Mouse (Mus musculus) thymus, adult 2 months (tissue): ENCODE results near the gene Gas6. TPM values are rescaled to one million over a fixed set of nuclear protein-coding genes. Genes with fewer than 3 reads are reported as not detected.

ENCODE experiments used
- DNase-seq: peaks from one replicate; pipeline ENCODE4 v3.0.0; 2021
- H3K27ac ChIP-seq: fragments of 200-500 bp; 2 replicates; pipeline ENCODE4 v1.5.1; 2012; ENCODE audit warnings: low read length, control low read depth; ENCODE audit not compliant: control insufficient read depth, insufficient read depth
- H3K27me3 ChIP-seq: fragments of 200-500 bp; 2 replicates; pipeline ENCODE4 v1.6.1; 2012; ENCODE audit warnings: mild to moderate bottlenecking, low read length, moderate library complexity, mixed read lengths; ENCODE audit not compliant: control insufficient read depth, insufficient read depth
- H3K36me3 ChIP-seq: fragments of 200-500 bp; 2 replicates; pipeline ENCODE4 v1.6.1; 2012; ENCODE audit warnings: mild to moderate bottlenecking, low read length, moderate library complexity; ENCODE audit not compliant: control insufficient read depth, insufficient read depth
- H3K4me1 ChIP-seq: fragments of 200-500 bp; replicated peaks from 2 replicates; pipeline ENCODE4 v1.6.1; 2012; ENCODE audit warnings: low read length; ENCODE audit not compliant: control insufficient read depth, insufficient read depth
- H3K4me3 ChIP-seq: fragments of 200-500 bp; 2 replicates; pipeline ENCODE4 v1.5.1; 2012; ENCODE audit warnings: mild to moderate bottlenecking, low read length, control low read depth, moderate library complexity; ENCODE audit not compliant: control insufficient read depth, insufficient read depth
- CTCF ChIP-seq: fragments of 200-500 bp; IDR thresholded peaks from 2 replicates; pipeline ENCODE4 v1.5.1; 2012; ENCODE audit warnings: mild to moderate bottlenecking, control low read depth, low read length, moderate library complexity, borderline replicate concordance; ENCODE audit not compliant: control insufficient read depth, poor library complexity, insufficient read depth; ENCODE audit errors: extremely low read depth
- POLR2A ChIP-seq: fragments of 200-500 bp; IDR thresholded peaks from 2 replicates; pipeline ENCODE4 v1.6.1; 2012; ENCODE audit warnings: mild to moderate bottlenecking, low read length, control low read depth, moderate library complexity; ENCODE audit not compliant: control insufficient read depth, poor library complexity, insufficient read depth; ENCODE audit errors: extremely low read depth
- WGBS: fragments of 180-500 bp; shearing (Covaris S2); methylation state at CpG from one replicate; pipeline ENCODE4 v1.1.7; 2018; 5-methylcytosine and 5-hydroxymethylcytosine counted together
- polyA plus RNA-seq: library from polyadenylated mRNA; depleted of rRNA; stranded (reverse); fragments of >200 nt; gene quantifications from 2 replicates; pipeline ENCODE4 v1.2.3, GENCODE M21; 2012

Gas6 gene
- polyA plus RNA-seq, 1 experiment, result 163 TPM

DNA sequence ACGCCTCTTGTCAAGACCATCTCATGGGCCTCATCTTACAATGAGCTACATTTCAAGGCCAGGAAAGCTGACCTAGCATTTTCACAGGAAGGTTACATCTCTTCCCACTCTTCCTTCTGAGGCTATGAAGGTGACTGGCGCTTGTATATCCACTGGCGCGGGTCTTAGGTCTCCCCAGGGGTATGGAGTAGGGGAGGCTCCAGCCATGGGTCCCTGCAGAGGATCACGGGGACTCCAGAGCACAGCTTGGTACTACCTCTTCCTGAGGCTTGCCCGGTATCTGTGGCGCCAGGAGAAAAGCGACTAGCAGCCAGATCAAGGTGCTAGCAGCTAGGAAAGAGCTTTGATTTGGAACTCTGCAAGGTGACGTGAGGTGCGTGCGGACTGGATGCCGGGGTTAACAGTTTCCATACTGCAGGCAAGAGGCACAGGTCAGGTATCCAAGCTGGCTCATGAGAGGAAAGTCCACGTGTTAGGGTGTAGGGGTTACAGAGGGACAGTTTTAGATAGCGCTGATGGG, 2.7 kb downstream of the Gas6 start:
- H3K4me3 ChIP-seq, result no peak overlapping the region
- TF ChIP-seq CTCF (no peak), POLR2A (no peak)
- DNase-seq, result no peak
- no peaks in the 10 kb centered on the region for H3K36me3 ChIP-seq
- no peak overlapping the region for H3K27ac ChIP-seq
- peaks cover 3% of the 10 kb centered on the region; the same call in 1 of the 2 replicates for H3K4me1 ChIP-seq
- H3K27me3 ChIP-seq, result peaks cover 11% of the 10 kb centered on the region
- 89% methylated on average over 14 of the region's 14 CpGs for WGBS

DNA sequence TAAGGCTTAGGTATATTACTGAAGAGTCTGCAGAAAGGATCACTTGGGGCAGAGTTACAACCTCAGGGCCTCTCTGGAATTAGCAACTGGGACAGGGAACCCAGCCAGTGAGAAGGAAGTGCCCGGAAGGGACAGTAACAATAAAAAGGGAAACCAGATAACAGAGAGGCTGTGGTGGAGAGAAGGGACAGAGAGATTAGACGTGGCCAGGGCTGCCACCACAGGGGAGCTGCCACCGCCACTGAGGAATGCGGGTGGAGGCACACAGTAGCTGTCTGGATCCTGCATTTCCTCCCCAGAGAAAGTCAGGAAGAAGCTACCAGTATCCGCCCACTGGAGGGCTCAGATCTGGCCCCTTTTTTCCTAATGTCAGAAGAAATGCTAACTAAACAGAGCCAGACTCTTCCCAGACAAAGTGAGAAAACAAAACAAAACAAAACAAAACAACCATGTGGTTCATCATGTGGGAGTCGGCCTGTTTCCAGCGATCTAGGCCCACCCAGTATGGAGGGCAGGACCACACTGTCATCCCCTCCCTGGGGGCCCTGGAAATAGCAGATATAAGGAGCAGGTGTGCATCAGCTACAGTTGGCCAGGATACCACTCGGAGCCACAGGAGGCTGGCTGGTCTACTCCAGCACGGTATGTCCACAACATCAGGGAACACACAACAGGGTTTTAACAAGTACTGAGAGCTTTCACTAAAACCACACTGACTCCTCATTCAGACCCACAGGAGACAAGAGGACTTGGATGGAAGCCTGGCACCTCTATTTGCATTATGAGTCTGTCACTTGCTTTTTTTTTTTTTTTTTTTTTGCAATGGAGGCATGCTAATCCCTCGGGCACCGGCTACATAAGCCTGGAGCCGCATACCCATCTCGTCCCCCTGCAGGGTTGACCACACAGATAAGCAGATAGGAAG, 4.0 kb downstream of the Gas6 start:
- DNase-seq, result no peak
- Histone ChIP-seq H3K4me1 (peaks cover 3% of the 10 kb centered on the region; the same call in 1 of the 2 replicates), H3K4me3 (no peak overlapping the region), H3K27ac (no peak overlapping the region), H3K27me3 (peaks cover 11% of the 10 kb centered on the region), H3K36me3 (no peaks in the 10 kb centered on the region)
- 78% methylated on average over 13 of the region's 13 CpGs for WGBS
- TF ChIP-seq POLR2A (no peak), CTCF (no peak)

DNA sequence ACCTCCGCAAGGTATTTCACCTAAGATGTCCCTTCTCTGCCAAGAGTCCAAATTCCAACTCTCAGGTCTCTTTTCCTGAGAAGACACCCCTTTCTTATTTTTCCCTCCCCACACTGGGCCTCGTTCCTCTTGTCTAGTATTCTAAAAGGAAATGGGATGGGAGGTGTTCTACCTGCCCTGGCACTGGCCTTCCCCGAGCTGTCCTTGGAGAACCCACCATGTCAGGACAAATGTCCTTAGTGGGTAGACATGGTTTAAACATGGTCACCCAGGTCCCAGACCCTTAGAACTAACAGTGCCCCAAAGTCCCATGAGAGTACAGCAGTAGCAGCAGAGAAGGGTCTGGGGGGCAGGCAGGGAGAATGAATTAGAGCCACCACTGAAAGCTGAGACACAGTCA, 4.9 kb downstream of the Gas6 start:
- Histone ChIP-seq H3K27me3 (peaks cover 7% of the 10 kb centered on the region; the same call in 1 of the 2 replicates), H3K27ac (no peak overlapping the region), H3K36me3 (no peaks in the 10 kb centered on the region), H3K4me3 (no peak overlapping the region), H3K4me1 (peaks cover 3% of the 10 kb centered on the region; the same call in 1 of the 2 replicates)
- DNase-seq, result no peak
- no peak for TF ChIP-seq POLR2A
- TF ChIP-seq CTCF, result no peak
- 87% methylated on average over 3 of the region's 3 CpGs for WGBS

DNA sequence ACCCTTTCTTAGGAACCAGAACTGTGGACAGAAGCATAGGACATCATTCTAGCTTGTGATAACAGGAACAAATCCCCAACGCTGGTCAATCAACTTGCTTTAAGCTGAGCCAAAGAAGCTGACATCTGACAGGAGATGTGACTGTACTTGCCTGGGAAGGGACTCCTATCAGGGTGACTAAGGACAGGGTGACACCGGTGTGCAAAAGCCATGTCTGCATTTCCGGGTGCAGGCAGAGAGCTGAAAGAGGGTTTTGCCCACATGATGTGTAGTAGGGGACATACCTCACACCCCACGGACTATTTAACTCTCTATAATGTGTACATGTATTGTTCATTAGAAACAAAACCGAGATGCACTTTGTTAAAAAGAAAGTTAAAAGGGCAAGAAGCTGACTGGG, 11.1 kb downstream of the Gas6 start:
- Histone ChIP-seq H3K36me3 (no peaks in the 10 kb centered on the region), H3K27me3 (no peaks in the 10 kb centered on the region), H3K27ac (no peak overlapping the region)

DNA sequence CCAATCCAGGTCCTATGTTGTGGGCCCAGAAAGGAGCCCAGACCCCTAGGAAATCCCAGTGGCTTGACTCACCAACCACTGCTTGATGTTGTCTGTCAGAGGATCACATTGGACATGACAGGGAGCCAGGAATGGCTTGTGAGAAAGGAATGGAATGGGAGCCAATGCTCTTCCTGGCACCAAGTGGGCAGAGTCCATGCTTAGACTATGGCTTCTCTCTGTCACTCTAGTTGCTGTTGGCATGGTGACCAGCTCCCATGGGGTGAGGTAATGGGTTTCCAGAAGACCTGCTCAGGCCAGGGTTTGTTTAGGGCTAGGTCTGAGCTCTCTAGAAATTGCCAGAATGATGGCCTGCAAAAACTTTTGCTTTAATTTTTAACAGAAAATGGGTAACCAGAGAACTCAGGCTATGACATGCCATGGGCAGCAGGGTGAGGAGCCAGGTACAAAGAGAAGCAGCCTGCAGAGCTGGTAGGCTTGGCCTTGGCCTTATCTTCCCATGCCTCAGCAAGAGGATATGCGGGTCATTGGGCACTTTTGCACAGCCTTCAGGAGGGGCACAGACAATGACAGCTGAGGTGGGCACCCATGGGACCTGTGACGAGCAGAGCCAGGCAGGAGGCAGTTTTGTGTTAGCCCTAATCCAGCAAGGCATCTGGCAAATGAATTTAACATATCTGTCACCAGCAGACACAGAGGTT, 12.0 kb downstream of the Gas6 start:
- H3K27ac ChIP-seq, result no peak overlapping the region
- TF ChIP-seq POLR2A (no peak), CTCF (no peak)
- no peaks in the 10 kb centered on the region for H3K27me3 ChIP-seq
- no peak overlapping the region for H3K4me3 ChIP-seq
- WGBS, result 93% methylated on average over 2 of the region's 2 CpGs
- no peaks in the 10 kb centered on the region for H3K36me3 ChIP-seq
- no peaks in the 10 kb centered on the region for H3K4me1 ChIP-seq
- DNase-seq, result no peak

More for the DNA sequence above, 11.1 kb downstream of the Gas6 start:
- no peak for DNase-seq
- no peak for TF ChIP-seq POLR2A
- no peak for TF ChIP-seq CTCF
- WGBS, result 93% methylated on average over 5 of the region's 5 CpGs
- Histone ChIP-seq H3K4me3 (no peak overlapping the region), H3K4me1 (no peaks in the 10 kb centered on the region)

DNA sequence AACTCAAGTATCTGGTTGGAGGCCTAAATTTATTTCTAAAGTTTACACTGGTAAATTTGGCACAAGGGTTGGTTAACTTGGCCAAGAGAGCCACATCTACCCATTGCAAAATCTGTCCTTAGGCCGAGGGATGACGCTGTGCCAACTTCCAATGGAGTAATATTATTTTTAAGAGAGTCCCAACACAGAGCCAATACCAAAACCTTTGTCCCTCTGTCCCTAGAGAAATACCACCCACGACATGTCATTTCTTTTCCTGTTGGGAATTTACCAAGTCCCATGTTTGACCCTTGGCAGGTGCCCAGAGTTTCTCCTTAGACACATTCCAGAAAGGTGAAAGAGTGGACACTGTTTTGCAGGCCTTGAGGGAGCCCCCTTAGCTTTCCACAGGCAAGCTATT, 12.7 kb downstream of the Gas6 start:
- 91% methylated on average over 3 of the region's 3 CpGs for WGBS
- no peak overlapping the region for H3K27ac ChIP-seq
- H3K4me3 ChIP-seq, result no peak overlapping the region
- H3K4me1 ChIP-seq, result no peaks in the 10 kb centered on the region
- DNase-seq, result no peak
- TF ChIP-seq CTCF (no peak), POLR2A (no peak)
- H3K27me3 ChIP-seq, result no peaks in the 10 kb centered on the region
- H3K36me3 ChIP-seq, result no peaks in the 10 kb centered on the region
